Mouse (Mus musculus) megakaryocyte, embryonic 14.5 days (primary cell): ENCODE measurements around the gene Prkd2. TPM values are rescaled to one million over a fixed set of nuclear protein-coding genes. Genes with fewer than 3 reads are reported as not detected.
A peak's percentile ranks its signal among the peaks of the same experiment; 100 is the strongest.

Experiments
- H3K27me3 ChIP-seq: replicated peaks from 2 replicates; pipeline ENCODE3; 2012; ENCODE audit warnings: inconsistent platforms
- H3K36me3 ChIP-seq: replicated peaks from 2 replicates; pipeline ENCODE3; 2012; ENCODE audit warnings: low read length, inconsistent platforms, mixed read lengths
- H3K4me1 ChIP-seq: 2 replicates; pipeline ENCODE4 v1.6.1; 2012; ENCODE audit warnings: inconsistent platforms
- H3K4me3 ChIP-seq: replicated peaks from 2 replicates; pipeline ENCODE3; 2012; ENCODE audit warnings: moderate library complexity, mild to moderate bottlenecking, inconsistent platforms
- H3K9me3 ChIP-seq: 2 replicates; pipeline ENCODE4 v1.6.1; 2012; ENCODE audit warnings: inconsistent platforms
- FLI1 ChIP-seq: IDR thresholded peaks from 2 replicates; pipeline ENCODE4 v1.6.1; 2012; ENCODE audit warnings: low read length, inconsistent platforms, mixed read lengths
- GATA1 ChIP-seq: IDR thresholded peaks from 3 replicates; pipeline ENCODE4 v1.6.1; 2012; ENCODE audit warnings: mixed read lengths, low read length, inconsistent platforms, borderline replicate concordance
- polyA plus RNA-seq: library from polyadenylated mRNA; stranded (reverse); fragments of >175 nt; gene quantifications from 2 replicates; pipeline ENCODE4 v1.2.3, GENCODE M21; 2012; ENCODE audit warnings: low replicate concordance; ENCODE audit not compliant: insufficient read depth

The Prkd2 gene
- polyA plus RNA-seq, 1 experiment = 70.1 TPM

GRCm38 (mm10) chr7:16812505-16812904 is 30.2 kb upstream of the Prkd2 start:
- Histone ChIP-seq H3K36me3 (peaks cover 71% of the 10 kb centered on the region), H3K4me3 (no peak overlapping the region), H3K9me3 (no peaks in the 10 kb centered on the region), H3K27me3 (no peaks in the 10 kb centered on the region), H3K4me1 (peaks cover 31% of the 10 kb centered on the region)
- no peak for TF ChIP-seq GATA1
- no peak for TF ChIP-seq FLI1

- peaks cover 61% of the 10 kb centered on the region for H3K36me3 ChIP-seq
- TF ChIP-seq FLI1 = no peak
- peaks cover 55% of the 10 kb centered on the region for H3K4me1 ChIP-seq
Measured at GRCm38 (mm10) chr7:16815351-16815941, 27.3 kb upstream of the Prkd2 start, which contains the start of gene Strn4. Strn4 (plus strand) TSS chr7:16815889.

GRCm38 (mm10) chr7:16816078-16816474 is 26.6 kb upstream of the Prkd2 start:
- Histone ChIP-seq H3K4me1 (peaks cover 57% of the 10 kb centered on the region), H3K36me3 (peaks cover 57% of the 10 kb centered on the region)
- TF ChIP-seq GATA1 (no peak), FLI1 (no peak)

More at GRCm38 (mm10) chr7:16815351-16815941, 27.3 kb upstream of the Prkd2 start, which contains the start of gene Strn4:
- no peaks in the 10 kb centered on the region for H3K27me3 ChIP-seq
- peak within 1 kb of the TSS; percentile 98 for H3K4me3 ChIP-seq
- H3K9me3 ChIP-seq = no peaks in the 10 kb centered on the region

GRCm38 (mm10) chr7:16816475-16817122 is 26.1 kb upstream of the Prkd2 start, which contains the start of gene Fkrp:
Fkrp (minus strand) TSS chr7:16816732.
- Histone ChIP-seq H3K27me3 (no peaks in the 10 kb centered on the region), H3K4me3 (peak within 1 kb of the TSS; percentile 98), H3K36me3 (peaks cover 51% of the 10 kb centered on the region), H3K9me3 (no peaks in the 10 kb centered on the region), H3K4me1 (peaks cover 62% of the 10 kb centered on the region)
- no peak for TF ChIP-seq FLI1
- TF ChIP-seq GATA1 = no peak

More at GRCm38 (mm10) chr7:16816078-16816474, 26.6 kb upstream of the Prkd2 start:
- Histone ChIP-seq H3K27me3 (no peaks in the 10 kb centered on the region), H3K9me3 (no peaks in the 10 kb centered on the region), H3K4me3 (peak overlapping the region; percentile 98)

- Histone ChIP-seq H3K36me3 (peaks cover 52% of the 10 kb centered on the region), H3K4me1 (peaks cover 73% of the 10 kb centered on the region)
- TF ChIP-seq FLI1 (no peak), GATA1 (no peak)
Measured at GRCm38 (mm10) chr7:16817693-16818092, 25.0 kb upstream of the Prkd2 start.

GRCm38 (mm10) chr7:16819794-16820193 is 22.9 kb upstream of the Prkd2 start:
- TF ChIP-seq GATA1 (no peak), FLI1 (no peak)
- Histone ChIP-seq H3K4me1 (peaks cover 90% of the 10 kb centered on the region), H3K27me3 (no peaks in the 10 kb centered on the region), H3K4me3 (peak overlapping the region; percentile 76), H3K9me3 (no peaks in the 10 kb centered on the region), H3K36me3 (peaks cover 53% of the 10 kb centered on the region)

More at GRCm38 (mm10) chr7:16817693-16818092, 25.0 kb upstream of the Prkd2 start:
- no peaks in the 10 kb centered on the region for H3K27me3 ChIP-seq
- H3K4me3 ChIP-seq = peak overlapping the region; percentile 98
- H3K9me3 ChIP-seq = no peaks in the 10 kb centered on the region

GRCm38 (mm10) chr7:16820271-16820763 is 22.4 kb upstream of the Prkd2 start:
- TF ChIP-seq FLI1 (no peak), GATA1 (no peak)
- no peaks in the 10 kb centered on the region for H3K27me3 ChIP-seq
- peaks cover 56% of the 10 kb centered on the region for H3K36me3 ChIP-seq
- H3K9me3 ChIP-seq = no peaks in the 10 kb centered on the region
- peak overlapping the region; percentile 48 for H3K4me3 ChIP-seq
- peaks cover 91% of the 10 kb centered on the region for H3K4me1 ChIP-seq

- TF ChIP-seq GATA1 (no peak), FLI1 (no peak)
- Histone ChIP-seq H3K4me1 (peaks cover 93% of the 10 kb centered on the region), H3K4me3 (peak overlapping the region; percentile 64), H3K36me3 (peaks cover 64% of the 10 kb centered on the region), H3K9me3 (no peaks in the 10 kb centered on the region), H3K27me3 (no peaks in the 10 kb centered on the region)
Measured at GRCm38 (mm10) chr7:16821091-16821490, 21.6 kb upstream of the Prkd2 start.

GRCm38 (mm10) chr7:16821669-16822101 is 21.0 kb upstream of the Prkd2 start:
- no peaks in the 10 kb centered on the region for H3K9me3 ChIP-seq
- H3K36me3 ChIP-seq = peaks cover 70% of the 10 kb centered on the region
- peak overlapping the region; percentile 62 for H3K4me3 ChIP-seq
- no peaks in the 10 kb centered on the region for H3K27me3 ChIP-seq
- TF ChIP-seq FLI1 = no peak
- no peak for TF ChIP-seq GATA1
- H3K4me1 ChIP-seq = peaks cover 98% of the 10 kb centered on the region

GRCm38 (mm10) chr7:16823734-16824133 is 19.0 kb upstream of the Prkd2 start:
- TF ChIP-seq GATA1 (no peak), FLI1 (no peak)

More at GRCm38 (mm10) chr7:16823734-16824133, 19.0 kb upstream of the Prkd2 start:
- no peaks in the 10 kb centered on the region for H3K9me3 ChIP-seq
- H3K4me1 ChIP-seq = peaks cover 100% of the 10 kb centered on the region
- H3K36me3 ChIP-seq = peaks cover 81% of the 10 kb centered on the region
- no peaks in the 10 kb centered on the region for H3K27me3 ChIP-seq
- H3K4me3 ChIP-seq = peak overlapping the region; percentile 66
